Mouse (Mus musculus) G1E (cell line): ENCODE data around the gene Polr2c. TPM values are rescaled to one million over a fixed set of nuclear protein-coding genes. Genes with fewer than 3 reads are reported as not detected.
"Not testable (repeated sequence)": the region's sequence is repeated elsewhere in the genome, so short reads cannot be mapped to it uniquely, and the experiment has no call there.

Experiments
- ATAC-seq: 2 replicates; pipeline ENCODE4 v1.8.0; 2016; ENCODE audit warnings: mild to moderate bottlenecking; ENCODE audit not compliant: insufficient number of reproducible peaks, poor library complexity, low FRiP score, severe bottlenecking; ENCODE audit errors: extremely low read depth
- DNase-seq: peaks from one replicate; pipeline ENCODE4 v3.0.0; 2012; ENCODE audit warnings: low spot score
- H3K27me3 ChIP-seq: 2 replicates; pipeline ENCODE4 v1.6.1; 2012; ENCODE audit warnings: mild to moderate bottlenecking, low read length, inconsistent platforms; ENCODE audit not compliant: insufficient read depth
- H3K36me3 ChIP-seq: replicated peaks from 2 replicates; pipeline ENCODE3; 2012; ENCODE audit warnings: mild to moderate bottlenecking, inconsistent platforms
- H3K4me1 ChIP-seq: 2 replicates; pipeline ENCODE4 v1.6.1; 2012; ENCODE audit warnings: low read depth, low read length, inconsistent platforms, mixed read lengths; ENCODE audit not compliant: insufficient read depth
- H3K4me3 ChIP-seq: 2 replicates; pipeline ENCODE4 v1.5.1; 2012; ENCODE audit warnings: low read depth, mild to moderate bottlenecking, inconsistent platforms, low read length, moderate library complexity, mixed read lengths
- H3K9me3 ChIP-seq: replicated peaks from 2 replicates; pipeline ENCODE4 v1.6.1; 2012; ENCODE audit warnings: inconsistent platforms
- CTCF ChIP-seq: IDR thresholded peaks from 2 replicates; pipeline ENCODE4 v1.5.1; 2012; ENCODE audit warnings: low read depth, low read length, inconsistent platforms, mixed read lengths
- GATA1 ChIP-seq: IDR thresholded peaks from 2 replicates; pipeline ENCODE4 v1.6.1; 2012; ENCODE audit warnings: borderline replicate concordance, low read length, inconsistent platforms, mixed read lengths
- GATA2 ChIP-seq: IDR thresholded peaks from 2 replicates; pipeline ENCODE4 v1.6.1; 2012; ENCODE audit warnings: low read depth, low read length, inconsistent platforms, borderline replicate concordance
- POLR2AphosphoS5 ChIP-seq: IDR thresholded peaks from 2 replicates; pipeline ENCODE4 v1.6.1; 2012; ENCODE audit warnings: low read depth, low read length, inconsistent platforms; ENCODE audit not compliant: insufficient replicate concordance
- TAL1 ChIP-seq: conservative IDR thresholded peaks from 2 replicates; pipeline ENCODE4 v1.6.1; 2012; ENCODE audit warnings: low read depth, low read length, inconsistent platforms, mixed read lengths
- polyA plus RNA-seq: library from polyadenylated mRNA; stranded (reverse); fragments of >175 nt; gene quantifications from 2 replicates; pipeline ENCODE4 v1.2.3, GENCODE M21; 2012
- total RNA-seq, 2 experiments: library from RNA; stranded (forward) in 1 of 2; stranded (reverse) in 1 of 2; fragments of 200-1000 nt in 1 of 2; fragments of >200 nt in 1 of 2; fragmentation: Nextera tagmentation in 1 of 2; gene quantifications; 2 replicates each; pipeline ENCODE4 v1.2.3; 2014 to 2017

Polr2c gene
- total and polyA plus RNA-seq, 3 experiments: 33.8 to 95.8 (median 66.1) TPM

- peak overlapping the region; percentile 91 for H3K4me3 ChIP-seq
- ATAC-seq (no peak), DNase-seq (no peak)
- no peaks in the 10 kb centered on the region for H3K9me3 ChIP-seq
- peaks cover 36% of the 10 kb centered on the region for H3K4me1 ChIP-seq
- H3K27me3 ChIP-seq: no peaks in the 10 kb centered on the region
- no peak for TF ChIP-seq GATA2
- peaks cover 37% of the 10 kb centered on the region for H3K36me3 ChIP-seq
Observed at GRCm38 (mm10) chr8:94836456-94837240, 20.6 kb upstream of the Polr2c start.

GRCm38 (mm10) chr8:94837662-94838574 lies 19.3 kb upstream of the Polr2c start, which contains the start of the genes Coq9 and Ciapin1:
Coq9 (plus strand) TSS chr8:94838321.
Ciapin1 (minus strand) TSS chr8:94838358.
- peak; percentile 93 for ATAC-seq
- peak; percentile 96 for DNase-seq
- no peaks in the 10 kb centered on the region for H3K9me3 ChIP-seq
- peaks cover 31% of the 10 kb centered on the region for H3K4me1 ChIP-seq
- TF ChIP-seq GATA1: no peak
- no peak for TF ChIP-seq TAL1
- TF ChIP-seq GATA2: no peak
- TF ChIP-seq CTCF: no peak
- no peak for TF ChIP-seq POLR2AphosphoS5
- H3K27me3 ChIP-seq: no peaks in the 10 kb centered on the region
- peak within 1 kb of the TSS; percentile 91 for H3K4me3 ChIP-seq
- peaks cover 35% of the 10 kb centered on the region for H3K36me3 ChIP-seq

- Histone ChIP-seq H3K4me3 (peak overlapping the region; percentile 91), H3K9me3 (no peaks in the 10 kb centered on the region), H3K4me1 (peaks cover 30% of the 10 kb centered on the region), H3K36me3 (peaks cover 35% of the 10 kb centered on the region), H3K27me3 (no peaks in the 10 kb centered on the region)
- DNase-seq (peak; percentile 64), ATAC-seq (peak; percentile 31; the same call in 1 of the 2 replicates)
- TF ChIP-seq GATA1 (no peak), CTCF (no peak), POLR2AphosphoS5 (no peak), TAL1 (no peak), GATA2 (no peak)
Observed at GRCm38 (mm10) chr8:94838600-94838999, 18.6 kb upstream of the Polr2c start.

- no peaks in the 10 kb centered on the region for H3K27me3 ChIP-seq
- peaks cover 59% of the 10 kb centered on the region for H3K36me3 ChIP-seq
- DNase-seq (no peak), ATAC-seq (no peak)
- no peaks in the 10 kb centered on the region for H3K9me3 ChIP-seq
- H3K4me1 ChIP-seq: peaks cover 20% of the 10 kb centered on the region
- no peak overlapping the region for H3K4me3 ChIP-seq
- TF ChIP-seq GATA2 (no peak), POLR2AphosphoS5 (no peak), GATA1 (no peak), TAL1 (no peak), CTCF (no peak)
Observed at GRCm38 (mm10) chr8:94841183-94841582, 16.1 kb upstream of the Polr2c start.

GRCm38 (mm10) chr8:94850049-94850448 lies 7.2 kb upstream of the Polr2c start:
- H3K4me1 ChIP-seq: no peaks in the 10 kb centered on the region
- H3K9me3 ChIP-seq: no peaks in the 10 kb centered on the region
- no peak for TF ChIP-seq POLR2AphosphoS5
- TF ChIP-seq TAL1: no peak
- no peak for TF ChIP-seq GATA2
- TF ChIP-seq CTCF: no peak
- no peak for TF ChIP-seq GATA1
- no peak for ATAC-seq
- peaks cover 97% of the 10 kb centered on the region for H3K36me3 ChIP-seq
- no peaks in the 10 kb centered on the region for H3K27me3 ChIP-seq
- no peak for DNase-seq
- H3K4me3 ChIP-seq: no peak overlapping the region

GRCm38 (mm10) chr8:94854761-94855160 lies 2.5 kb upstream of the Polr2c start:
- ATAC-seq, H3K9me3 ChIP-seq, H3K4me3 ChIP-seq, DNase-seq, H3K27me3 ChIP-seq: not testable (repeated sequence)
- peaks cover 71% of the 10 kb centered on the region for H3K36me3 ChIP-seq
- peaks cover 21% of the 10 kb centered on the region for H3K4me1 ChIP-seq

- Histone ChIP-seq H3K9me3 (no peaks in the 10 kb centered on the region), H3K4me3 (peak overlapping the region; percentile 93), H3K4me1 (peaks cover 39% of the 10 kb centered on the region), H3K36me3 (peaks cover 73% of the 10 kb centered on the region), H3K27me3 (no peaks in the 10 kb centered on the region)
- ATAC-seq (no peak), DNase-seq (no peak)
- TF ChIP-seq CTCF: no peak
- TF ChIP-seq GATA2: no peak
- no peak for TF ChIP-seq TAL1
- TF ChIP-seq GATA1: no peak
- no peak for TF ChIP-seq POLR2AphosphoS5
Observed at GRCm38 (mm10) chr8:94857011-94857345, 272 bp upstream of the Polr2c start.
